Mouse (Mus musculus) right cerebral cortex, postnatal 10 days (tissue): ENCODE results near the gene Slc47a1.

ENCODE experiments used
- DNase-seq, 2 experiments: peaks; one replicate each; pipeline ENCODE4 v3.0.0; 2021; ENCODE audit warnings: low spot score in 2 of 2

Slc47a1 gene

GRCm38 (mm10) chr11:61378651-61379050 is 506 bp upstream of the Slc47a1 start:
- DNase-seq = no peak

- DNase-seq = no peak
These were observed 9.5 kb downstream of the Slc47a1 start for GRCm38 (mm10) chr11:61368668-61369067.

DNA sequence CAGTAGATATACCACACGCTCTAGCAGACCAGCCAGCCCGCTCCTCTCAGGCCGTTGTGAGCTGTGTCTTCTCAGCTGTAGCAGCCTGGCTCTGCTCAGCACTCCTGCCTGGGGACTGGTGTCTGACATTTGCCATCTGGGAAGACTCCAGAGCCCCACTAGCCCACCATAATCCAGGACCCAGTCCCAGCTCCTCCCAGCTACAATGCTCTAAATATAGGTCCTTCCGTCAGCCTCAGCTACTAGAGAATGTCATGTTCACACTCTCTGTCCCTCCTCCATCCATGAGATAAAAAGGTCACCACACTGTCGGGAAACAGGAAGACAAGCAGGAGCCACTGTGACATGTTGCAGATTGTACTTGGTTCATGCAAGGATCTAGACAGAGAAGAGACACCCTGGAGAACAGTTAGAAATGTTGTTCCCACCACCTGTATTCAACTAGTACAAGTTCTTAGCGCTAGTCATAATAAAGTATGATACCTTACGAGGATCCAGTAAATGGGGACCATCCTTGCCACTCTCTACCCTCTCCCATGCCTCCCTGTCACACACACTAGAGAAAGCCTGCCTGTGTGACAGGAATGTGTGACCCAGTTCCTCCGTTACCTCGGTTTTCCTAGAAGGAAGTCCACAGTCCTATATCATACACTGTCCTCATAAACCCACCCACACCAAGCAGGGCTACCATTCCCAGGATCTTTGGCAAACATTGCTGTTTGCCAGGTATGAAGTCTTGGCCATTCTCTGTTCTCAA is 11.4 kb downstream of the Slc47a1 start:
- DNase-seq = no peak

- DNase-seq = no peak
These were observed 12.2 kb downstream of the Slc47a1 start for GRCm38 (mm10) chr11:61365938-61366337.

DNA sequence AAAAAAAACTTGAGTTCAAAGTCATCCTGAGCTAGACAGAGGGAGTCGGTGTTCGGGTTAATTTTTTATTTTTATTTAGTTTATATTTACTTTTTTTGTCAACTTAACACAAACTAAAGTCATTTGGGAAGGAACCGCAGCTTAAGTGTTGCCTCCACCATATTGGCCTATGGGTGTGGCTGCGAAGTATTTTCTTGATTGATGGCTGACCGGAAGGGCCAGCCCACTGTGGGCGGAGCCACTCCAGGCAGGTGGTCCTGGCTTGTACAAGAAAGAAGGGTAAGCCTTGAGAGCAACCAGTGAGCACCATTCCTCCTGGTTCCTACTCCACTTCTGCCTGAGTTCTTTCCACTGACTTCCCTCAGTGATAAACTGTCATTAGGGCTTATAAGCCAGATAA is 14.0 kb downstream of the Slc47a1 start:
- DNase-seq = no peak

- DNase-seq = no peak
These were observed 16.5 kb downstream of the Slc47a1 start for GRCm38 (mm10) chr11:61361515-61362190.

DNA sequence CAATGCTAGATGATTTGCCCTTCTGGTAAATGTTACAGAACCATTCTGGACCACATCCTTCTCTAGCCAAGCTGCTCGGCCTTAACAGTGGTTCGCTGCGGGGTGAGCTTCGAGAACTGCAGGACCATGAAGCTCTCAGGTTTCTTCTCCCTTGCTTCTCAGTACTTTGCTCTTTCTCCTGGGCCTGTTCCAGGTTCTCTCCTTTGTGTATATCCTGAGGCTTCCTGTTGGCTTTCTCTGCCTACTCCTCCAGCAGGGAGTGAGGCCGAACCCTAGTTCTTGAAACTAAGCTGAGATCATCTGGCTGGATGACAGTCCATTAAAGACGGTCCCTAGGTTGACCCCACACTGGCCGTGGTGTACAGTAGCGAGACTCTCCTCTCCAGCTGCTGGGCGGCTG is 21.5 kb downstream of the Slc47a1 start:
- no peak for DNase-seq

DNA sequence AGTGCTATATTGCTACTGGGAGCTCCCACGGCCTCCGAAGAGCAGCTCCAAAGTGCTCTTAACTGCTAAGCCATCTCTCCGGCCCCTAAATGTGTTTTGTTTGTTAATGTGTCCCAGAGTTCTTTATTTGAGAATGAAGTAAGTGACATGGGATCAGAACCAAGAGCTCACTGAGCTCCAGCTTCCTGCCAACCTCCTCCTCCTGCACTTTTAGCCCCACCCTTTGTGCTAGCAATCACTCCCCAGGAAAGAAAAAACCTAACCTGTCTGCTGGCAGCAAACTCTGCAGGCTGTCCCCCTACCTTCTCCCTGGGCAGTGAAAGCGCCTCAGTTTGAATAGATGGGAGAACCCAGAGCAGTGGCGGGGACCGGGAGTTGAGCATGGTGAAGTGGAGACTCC is 22.0 kb downstream of the Slc47a1 start:
- DNase-seq = no peak

DNA sequence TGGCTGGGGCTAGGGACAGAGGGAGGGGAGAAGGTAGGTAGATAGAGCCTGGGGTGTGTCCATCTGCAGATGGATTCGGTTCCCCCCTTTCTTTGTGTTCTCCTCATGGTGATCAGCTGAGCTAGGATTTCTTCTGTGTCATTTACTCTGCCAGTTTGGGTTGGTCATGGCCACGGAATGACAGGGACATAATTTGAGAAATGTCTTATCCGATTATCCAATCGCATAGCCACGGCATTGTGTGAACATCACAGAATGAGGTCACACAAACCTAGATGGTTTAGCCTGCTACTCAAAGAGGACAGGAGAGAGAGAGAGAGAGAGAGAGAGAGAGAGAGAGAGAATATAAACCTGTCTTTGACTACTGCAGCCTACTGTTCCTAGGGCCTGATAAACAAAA is 22.8 kb downstream of the Slc47a1 start:
- DNase-seq = no peak

- DNase-seq = no peak
These were observed 23.8 kb downstream of the Slc47a1 start for GRCm38 (mm10) chr11:61354346-61354745.

DNA sequence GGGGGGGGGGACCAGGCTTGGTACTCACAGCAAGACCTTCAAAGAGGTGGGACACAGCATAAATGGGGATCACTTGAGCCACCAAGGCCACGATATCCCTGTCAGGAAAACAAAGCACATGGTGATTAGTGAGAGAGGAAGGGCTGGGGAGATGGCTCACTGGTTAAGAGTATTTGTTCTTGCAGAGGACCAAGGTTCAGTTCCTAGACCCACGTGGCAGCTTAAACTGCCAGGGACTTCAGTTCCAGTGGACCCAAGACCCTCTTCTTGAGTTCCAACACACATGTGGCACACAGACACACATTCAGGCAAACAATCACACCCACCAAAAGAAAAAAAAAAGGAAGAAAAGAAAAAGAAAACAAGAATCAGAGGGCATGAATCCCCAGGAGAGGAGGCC is 25.1 kb downstream of the Slc47a1 start:
- DNase-seq = no peak

- DNase-seq = no peak
These were observed 25.9 kb downstream of the Slc47a1 start for GRCm38 (mm10) chr11:61352138-61352651.

- peak; percentile 44 to 61 for DNase-seq
These were observed 28.8 kb downstream of the Slc47a1 start for GRCm38 (mm10) chr11:61349337-61349736.

- no peak for DNase-seq
These were observed 32.0 kb downstream of the Slc47a1 start for GRCm38 (mm10) chr11:61346133-61346532.

GRCm38 (mm10) chr11:61342505-61343420 is 35.4 kb downstream of the Slc47a1 start, which contains the start of gene Slc47a2:
Gene Slc47a2, minus strand, starts transcription at chr11:61342860.
- DNase-seq = peak in 1 of 2 experiments; percentile 27

- DNase-seq = no peak
These were observed 36.2 kb downstream of the Slc47a1 start for GRCm38 (mm10) chr11:61341971-61342370.

DNA sequence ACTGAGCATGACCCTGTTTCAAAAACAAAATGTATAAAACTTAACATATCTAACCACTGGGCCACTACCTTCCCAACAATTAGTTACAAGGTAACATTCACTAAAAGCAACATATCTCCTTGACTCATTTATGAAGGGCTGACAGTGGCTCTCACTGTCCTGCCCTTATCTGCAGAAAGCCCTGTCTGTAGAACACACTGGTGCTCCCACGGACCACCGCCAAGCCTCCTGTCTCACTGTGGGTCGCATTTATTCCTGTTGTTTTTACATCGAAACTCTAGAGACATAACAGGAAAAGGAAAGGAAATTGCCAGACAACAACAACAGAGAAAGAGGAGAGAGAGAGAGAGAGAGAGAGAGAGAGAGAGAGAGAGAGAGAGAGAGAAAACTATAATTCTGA is 36.9 kb downstream of the Slc47a1 start:
- no peak for DNase-seq

- DNase-seq = no peak
These were observed 37.8 kb downstream of the Slc47a1 start for GRCm38 (mm10) chr11:61340374-61340773.

GRCm38 (mm10) chr11:61337586-61337985 is 40.6 kb downstream of the Slc47a1 start:
- DNase-seq = peak in 1 of 2 experiments; percentile 33

DNA sequence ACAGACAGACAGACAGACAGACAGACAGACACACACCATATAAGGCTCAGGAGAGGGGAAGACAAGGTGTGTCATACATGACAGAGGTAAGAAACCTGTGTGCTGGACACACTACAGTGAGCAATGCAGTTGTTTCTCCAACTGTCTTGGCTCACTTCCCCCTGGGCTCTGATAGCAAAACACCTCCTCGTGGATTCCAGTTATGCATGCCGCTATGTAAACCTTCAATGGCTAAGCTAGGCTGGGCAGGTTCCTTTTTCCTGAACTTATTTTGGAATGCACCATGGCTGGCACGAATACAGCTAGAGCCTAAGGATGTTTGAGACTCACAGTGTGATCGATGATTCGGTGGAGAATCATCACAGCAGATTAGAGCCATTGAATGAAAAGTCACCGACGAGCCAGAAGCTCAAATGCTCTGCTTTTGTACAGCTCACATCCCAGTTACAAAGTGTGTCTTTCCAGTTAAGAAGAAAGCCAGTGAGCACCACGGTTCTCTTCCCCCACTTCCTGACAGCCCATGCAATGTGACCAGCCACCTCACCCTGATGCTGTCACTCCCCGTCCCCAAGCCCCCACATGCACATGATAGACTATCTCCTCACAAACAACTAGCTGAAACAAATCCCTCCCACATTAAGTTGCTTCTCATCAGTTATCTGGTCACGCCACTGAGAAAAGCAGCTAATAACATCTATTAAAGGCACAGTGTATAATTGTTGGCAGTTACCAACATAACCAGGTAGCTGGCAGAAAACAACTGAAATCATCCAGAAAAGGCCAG is 57.0 kb downstream of the Slc47a1 start:
- no peak for DNase-seq

DNA sequence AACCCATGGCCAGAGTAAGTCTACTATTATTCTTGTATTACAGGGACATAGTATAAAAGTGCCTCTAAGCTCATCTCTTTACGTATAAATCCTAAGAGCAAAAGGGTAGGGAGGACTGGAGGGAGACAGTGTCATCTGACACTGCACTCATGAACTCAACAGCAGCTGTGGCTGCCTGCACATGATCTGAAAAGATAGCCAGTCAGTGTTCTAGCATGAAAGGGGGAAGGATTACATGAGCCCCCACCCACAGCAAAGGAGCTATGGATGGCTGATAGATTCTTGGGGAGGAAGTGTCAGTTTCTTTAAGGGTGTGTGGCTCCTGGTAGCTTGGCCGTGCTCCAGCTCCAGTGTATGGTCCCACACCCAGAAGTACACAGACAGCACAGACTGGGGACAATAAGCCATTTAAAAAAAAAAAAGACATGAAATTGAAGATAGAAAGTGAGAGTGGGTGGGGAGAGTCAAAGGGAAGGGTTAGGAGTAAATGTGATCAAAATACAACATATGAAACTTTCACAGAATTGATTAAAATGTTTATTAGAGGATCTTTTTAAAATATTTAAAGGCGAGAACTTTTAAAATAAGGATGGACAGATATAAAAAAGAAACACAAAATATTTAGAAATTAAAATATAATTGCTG is 58.1 kb downstream of the Slc47a1 start:
- no peak for DNase-seq
